Mouse (Mus musculus): ENCODE data around the gene Grip1. TPM values are rescaled to one million over a fixed set of nuclear protein-coding genes. Genes with fewer than 3 reads are reported as not detected.
A peak's percentile ranks its signal among the peaks of the same experiment; 100 is the strongest.

The Grip1 gene
- polyA plus RNA-seq, 1 experiment = 5.0 TPM

DNA sequence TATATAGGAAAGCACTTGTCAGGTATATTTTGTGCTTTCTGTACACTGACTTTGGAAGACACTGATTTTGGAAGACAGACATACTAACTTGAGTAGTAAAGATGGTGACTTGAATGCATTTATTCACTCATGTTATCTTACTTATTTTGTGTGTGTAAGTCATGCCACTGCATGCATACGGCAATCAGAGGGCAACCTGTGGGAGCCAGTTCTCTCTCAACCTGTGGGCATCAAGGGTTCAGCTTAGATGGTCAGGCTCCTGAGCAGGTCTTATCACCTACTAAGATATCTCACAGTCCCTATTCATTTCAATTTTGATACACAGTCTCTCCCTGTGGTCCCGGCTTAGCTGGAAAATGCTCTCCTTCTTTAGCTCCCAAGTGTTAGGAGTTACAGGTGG is 5.4 kb downstream of the Grip1 start:
- TF ChIP-seq CTCF (IDR thresholded peaks at IDR 0.05; ENCODE audit: borderline replicate concordance, insufficient read depth, low read depth, low read length) (no peak), POLR2A (IDR thresholded peaks at IDR 0.05; ENCODE audit: borderline replicate concordance, insufficient read depth, low read length) (no peak)
- no peak for DNase-seq
- H3K4me1 ChIP-seq (ENCODE audit: control insufficient read depth, insufficient read depth, low read length) = no peaks in the 10 kb centered on the region
- H3K27ac ChIP-seq (ENCODE audit: insufficient read depth, low read length) = no peak overlapping the region
- H3K27me3 ChIP-seq (ENCODE audit: control insufficient read depth, insufficient read depth, low read length) = peaks cover under 1% of the 10 kb centered on the region; the same call in 1 of the 2 replicates
- H3K4me3 ChIP-seq (replicated peaks; ENCODE audit: insufficient read depth, low read depth, low read length) = no peak overlapping the region
- WGBS = 98% methylated on average over 2 of the region's 2 CpGs

DNA sequence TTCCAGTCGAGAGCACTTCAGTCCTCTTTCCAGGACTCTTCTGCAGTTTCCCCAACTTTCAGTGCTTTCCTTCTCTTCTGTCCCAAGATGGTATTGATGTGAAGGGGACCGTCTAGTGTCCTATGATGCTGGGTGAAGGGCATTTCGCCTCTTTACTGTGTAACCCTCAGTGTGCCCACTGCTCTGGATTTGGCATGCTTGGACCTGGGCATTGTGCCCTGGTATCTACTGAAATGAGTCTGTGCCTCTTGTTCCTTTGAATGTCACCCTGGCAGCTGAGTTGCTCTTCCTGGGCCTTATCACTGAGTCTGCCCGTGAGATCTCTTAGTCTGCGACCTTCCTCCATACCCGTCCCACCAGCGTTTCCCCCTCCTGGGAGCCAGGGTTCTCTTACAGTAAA is 9.7 kb downstream of the Grip1 start:
- WGBS = 80% methylated on average over 7 of the region's 7 CpGs
- DNase-seq = no peak
- Histone ChIP-seq H3K4me3 (replicated peaks; ENCODE audit: insufficient read depth, low read depth, low read length) (no peak overlapping the region), H3K27ac (ENCODE audit: insufficient read depth, low read length) (no peak overlapping the region), H3K27me3 (ENCODE audit: control insufficient read depth, insufficient read depth, low read length) (no peaks in the 10 kb centered on the region), H3K4me1 (ENCODE audit: control insufficient read depth, insufficient read depth, low read length) (no peaks in the 10 kb centered on the region)
- no peak for TF ChIP-seq POLR2A (IDR thresholded peaks at IDR 0.05; ENCODE audit: borderline replicate concordance, insufficient read depth, low read length)

DNA sequence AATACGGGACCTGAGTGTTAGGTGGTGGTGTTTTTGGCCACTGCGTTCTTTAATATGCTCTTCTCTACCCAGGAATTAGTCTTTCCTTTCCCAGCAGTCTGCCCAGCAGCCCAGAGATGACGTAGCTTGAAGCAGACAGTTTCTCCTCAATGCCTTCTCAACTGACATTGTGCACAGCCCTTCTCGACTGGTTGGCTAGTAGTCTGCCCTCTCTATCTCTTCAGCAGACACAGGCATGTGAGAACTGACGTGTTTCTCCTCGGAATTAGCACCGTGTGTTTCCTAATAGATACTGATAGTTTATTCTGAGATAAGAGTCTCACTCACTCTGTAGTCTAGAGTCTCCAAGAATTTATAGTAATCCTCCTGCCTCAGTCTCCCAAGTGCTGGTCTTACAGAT is 10.2 kb downstream of the Grip1 start:
- Histone ChIP-seq H3K4me3 (replicated peaks; ENCODE audit: insufficient read depth, low read depth, low read length) (no peak overlapping the region), H3K27me3 (ENCODE audit: control insufficient read depth, insufficient read depth, low read length) (no peaks in the 10 kb centered on the region), H3K4me1 (ENCODE audit: control insufficient read depth, insufficient read depth, low read length) (no peaks in the 10 kb centered on the region), H3K27ac (ENCODE audit: insufficient read depth, low read length) (no peak overlapping the region)
- TF ChIP-seq POLR2A (IDR thresholded peaks at IDR 0.05; ENCODE audit: borderline replicate concordance, insufficient read depth, low read length) (no peak), CTCF (IDR thresholded peaks at IDR 0.05; ENCODE audit: borderline replicate concordance, insufficient read depth, low read depth, low read length) (no peak)
- DNase-seq = no peak
- 94% methylated on average over 7 of the region's 7 CpGs for WGBS

DNA sequence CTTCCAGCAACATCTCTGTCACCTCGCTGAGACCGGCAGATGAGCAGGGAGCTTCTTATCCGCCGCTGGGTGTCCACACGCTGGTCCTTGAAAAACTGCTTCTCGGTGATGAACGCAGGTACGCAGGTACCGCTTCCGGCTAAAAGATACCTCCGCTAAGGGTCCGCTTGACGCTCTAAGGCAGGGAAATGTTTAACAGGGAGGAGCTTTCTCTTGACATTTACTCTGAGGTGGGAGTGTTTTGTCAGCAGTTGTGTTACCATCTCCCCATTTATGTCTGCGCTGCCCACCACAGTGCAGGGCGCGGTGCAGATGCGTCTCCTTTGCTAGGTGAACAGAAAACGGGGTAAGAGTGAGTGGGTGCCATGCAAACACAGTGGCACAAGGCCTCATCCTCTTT is 14.3 kb downstream of the Grip1 start:
- no peak overlapping the region for H3K4me3 ChIP-seq (replicated peaks; ENCODE audit: insufficient read depth, low read depth, low read length)
- H3K4me1 ChIP-seq (ENCODE audit: control insufficient read depth, insufficient read depth, low read length) = no peaks in the 10 kb centered on the region
- 97% methylated on average over 18 of the region's 18 CpGs for WGBS
- no peak overlapping the region for H3K27ac ChIP-seq (ENCODE audit: insufficient read depth, low read length)
- TF ChIP-seq POLR2A (IDR thresholded peaks at IDR 0.05; ENCODE audit: borderline replicate concordance, insufficient read depth, low read length) (no peak), CTCF (IDR thresholded peaks at IDR 0.05; ENCODE audit: borderline replicate concordance, insufficient read depth, low read depth, low read length) (no peak)
- no peaks in the 10 kb centered on the region for H3K27me3 ChIP-seq (ENCODE audit: control insufficient read depth, insufficient read depth, low read length)
- DNase-seq = no peak

DNA sequence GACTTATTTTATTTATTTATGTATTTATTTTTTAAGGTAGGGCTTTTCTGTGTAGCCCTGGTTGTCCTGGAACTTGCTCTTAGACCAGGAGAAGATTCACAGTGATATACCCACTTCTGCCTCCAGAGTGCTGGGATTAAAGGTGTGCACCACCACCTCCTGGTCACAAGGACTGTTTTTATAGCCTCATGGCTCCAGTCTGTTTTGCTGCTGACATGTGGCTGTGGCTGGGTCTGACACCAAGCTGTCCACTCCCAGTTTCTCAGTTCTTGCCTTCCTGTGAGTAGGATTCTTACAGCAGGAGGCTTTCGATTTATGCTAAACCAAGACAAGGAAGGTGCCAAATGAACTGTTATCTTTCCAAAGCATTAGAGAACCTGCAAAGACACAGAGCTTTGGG is 16.5 kb downstream of the Grip1 start:
- Histone ChIP-seq H3K27me3 (ENCODE audit: control insufficient read depth, insufficient read depth, low read length) (no peaks in the 10 kb centered on the region), H3K27ac (ENCODE audit: insufficient read depth, low read length) (no peak overlapping the region), H3K4me1 (ENCODE audit: control insufficient read depth, insufficient read depth, low read length) (no peaks in the 10 kb centered on the region), H3K4me3 (replicated peaks; ENCODE audit: insufficient read depth, low read depth, low read length) (no peak overlapping the region)
- TF ChIP-seq CTCF (IDR thresholded peaks at IDR 0.05; ENCODE audit: borderline replicate concordance, insufficient read depth, low read depth, low read length) (no peak), POLR2A (IDR thresholded peaks at IDR 0.05; ENCODE audit: borderline replicate concordance, insufficient read depth, low read length) (no peak)
- no peak for DNase-seq
- WGBS = 93% methylated on average over 1 of the region's 1 CpGs

DNA sequence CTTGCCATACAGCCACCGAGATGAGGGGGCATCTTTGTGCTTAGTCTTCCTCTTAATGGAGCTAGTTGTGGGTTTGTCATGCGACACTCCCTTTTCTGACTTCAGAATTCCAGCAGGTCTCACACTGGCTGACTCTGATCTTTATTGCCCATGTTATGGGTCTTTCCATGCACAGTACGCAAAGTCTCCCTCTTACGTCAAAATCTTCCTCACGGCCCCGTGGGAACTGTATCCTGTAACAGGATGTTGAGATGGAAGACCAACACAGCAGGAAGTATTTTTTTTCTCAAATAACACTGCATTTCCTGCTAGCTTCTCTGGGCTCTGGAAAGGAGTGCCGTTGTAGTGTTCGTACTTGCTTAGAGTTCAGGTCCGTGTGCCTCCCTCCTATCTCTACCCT is 21.5 kb downstream of the Grip1 start:
- no peak overlapping the region for H3K27ac ChIP-seq (ENCODE audit: insufficient read depth, low read length)
- no peak overlapping the region for H3K4me3 ChIP-seq (replicated peaks; ENCODE audit: insufficient read depth, low read depth, low read length)
- 90% methylated on average over 9 of the region's 9 CpGs for WGBS
- no peaks in the 10 kb centered on the region for H3K27me3 ChIP-seq (ENCODE audit: control insufficient read depth, insufficient read depth, low read length)
- no peak for DNase-seq
- peaks cover 3% of the 10 kb centered on the region; the same call in 1 of the 2 replicates for H3K4me1 ChIP-seq (ENCODE audit: control insufficient read depth, insufficient read depth, low read length)
- no peak for TF ChIP-seq POLR2A (IDR thresholded peaks at IDR 0.05; ENCODE audit: borderline replicate concordance, insufficient read depth, low read length)
- no peak for TF ChIP-seq CTCF (IDR thresholded peaks at IDR 0.05; ENCODE audit: borderline replicate concordance, insufficient read depth, low read depth, low read length)

DNA sequence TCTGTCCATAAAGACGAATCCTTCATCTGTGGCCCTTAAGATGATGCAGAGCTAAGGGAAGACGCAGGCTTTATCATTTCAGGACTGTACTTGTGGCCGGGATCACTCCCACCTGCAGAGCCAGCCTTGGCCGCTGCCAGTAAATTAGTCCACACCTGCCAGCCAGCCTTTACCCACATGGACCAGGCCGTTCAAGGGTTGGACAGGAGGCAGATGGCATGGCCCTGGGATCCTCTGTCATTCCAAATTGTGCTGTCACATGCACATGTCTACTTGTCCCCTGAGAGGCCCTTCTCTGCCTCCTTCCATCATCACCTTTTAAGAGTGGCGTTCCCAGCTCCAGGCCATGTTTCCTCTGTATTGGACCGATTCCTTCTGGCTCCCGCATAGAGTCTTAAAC is 24.0 kb downstream of the Grip1 start:
- H3K27ac ChIP-seq (ENCODE audit: insufficient read depth, low read length) = no peak overlapping the region
- peak; percentile 83 to 90 for DNase-seq
- peaks cover 3% of the 10 kb centered on the region; the same call in 1 of the 2 replicates for H3K4me1 ChIP-seq (ENCODE audit: control insufficient read depth, insufficient read depth, low read length)
- H3K4me3 ChIP-seq (replicated peaks; ENCODE audit: insufficient read depth, low read depth, low read length) = no peak overlapping the region
- TF ChIP-seq POLR2A (IDR thresholded peaks at IDR 0.05; ENCODE audit: borderline replicate concordance, insufficient read depth, low read length) = no peak
- no peak for TF ChIP-seq CTCF (IDR thresholded peaks at IDR 0.05; ENCODE audit: borderline replicate concordance, insufficient read depth, low read depth, low read length)
- no peaks in the 10 kb centered on the region for H3K27me3 ChIP-seq (ENCODE audit: control insufficient read depth, insufficient read depth, low read length)
- 6% methylated on average over 8 of the region's 8 CpGs for WGBS

DNA sequence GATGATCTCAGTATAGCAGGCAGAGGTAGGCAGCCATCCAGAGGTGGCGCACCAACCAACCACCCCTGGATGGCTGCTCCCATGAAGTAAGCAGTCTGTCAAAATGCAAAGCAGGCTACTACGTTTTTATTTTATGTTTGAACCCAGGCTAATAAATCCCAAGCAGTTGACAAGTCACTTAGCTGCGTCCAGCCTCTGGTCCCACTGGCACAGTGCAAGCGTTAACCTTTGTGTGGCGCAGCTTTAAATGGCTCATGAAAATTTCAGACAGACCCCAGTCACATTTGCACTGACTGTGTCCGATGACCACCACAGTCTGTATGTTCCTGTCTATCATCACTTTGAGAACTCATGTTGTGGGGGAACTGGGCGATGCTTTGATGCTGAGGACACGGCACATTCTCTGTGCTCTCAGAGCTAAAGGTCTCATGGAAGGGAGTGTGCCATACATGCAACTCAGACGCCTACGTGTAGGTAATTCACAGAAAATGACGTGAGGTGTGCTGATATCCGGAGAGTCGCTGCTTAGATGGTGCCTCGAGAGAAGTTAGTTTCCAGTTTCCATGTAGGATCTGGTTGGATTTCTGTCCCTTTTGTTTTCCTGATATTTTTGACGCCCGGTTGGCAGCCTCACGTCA is 29.6 kb downstream of the Grip1 start:
- Histone ChIP-seq H3K4me3 (replicated peaks; ENCODE audit: insufficient read depth, low read depth, low read length) (no peak overlapping the region), H3K4me1 (ENCODE audit: control insufficient read depth, insufficient read depth, low read length) (peaks cover 3% of the 10 kb centered on the region; the same call in 1 of the 2 replicates), H3K27ac (ENCODE audit: insufficient read depth, low read length) (no peak overlapping the region), H3K27me3 (ENCODE audit: control insufficient read depth, insufficient read depth, low read length) (no peaks in the 10 kb centered on the region; the same call in 1 of the 2 replicates)
- 67% methylated on average over 17 of the region's 17 CpGs for WGBS
- DNase-seq = no peak
- TF ChIP-seq POLR2A (IDR thresholded peaks at IDR 0.05; ENCODE audit: borderline replicate concordance, insufficient read depth, low read length) (no peak), CTCF (IDR thresholded peaks at IDR 0.05; ENCODE audit: borderline replicate concordance, insufficient read depth, low read depth, low read length) (no peak)
